Mouse (Mus musculus) C2C12 (cell line): ENCODE data around the gene Mterf4. TPM values are rescaled to one million over a fixed set of nuclear protein-coding genes. Genes with fewer than 3 reads are reported as not detected.
"Not testable (repeated sequence)": the region's sequence is repeated elsewhere in the genome, so short reads cannot be mapped to it uniquely, and the experiment has no call there.

Experiments
- H3K27me3 ChIP-seq: one replicate; pipeline ENCODE4 v1.6.1; 2011; ENCODE audit not compliant: control insufficient read depth, insufficient read depth, insufficient read length
- H3K36me3 ChIP-seq: one replicate; pipeline ENCODE4 v1.6.1; 2011; ENCODE audit not compliant: control insufficient read depth, insufficient read depth
- H3K4me3 ChIP-seq: one replicate; pipeline ENCODE4 v1.5.1; 2011; ENCODE audit warnings: mild to moderate bottlenecking, control low read depth; ENCODE audit not compliant: poor library complexity, insufficient read depth, severe bottlenecking
- H3K79me2 ChIP-seq: one replicate; pipeline ENCODE4 v1.6.1; 2011; ENCODE audit not compliant: control insufficient read depth, insufficient read depth
- H3K79me3 ChIP-seq: one replicate; pipeline ENCODE4 v1.6.1; 2011; ENCODE audit warnings: low read depth, control low read depth
- H3ac ChIP-seq: one replicate; pipeline ENCODE3; 2011; ENCODE audit warnings: low read depth; ENCODE audit not compliant: control insufficient read depth, insufficient read length
- CEBPB ChIP-seq: IDR thresholded peaks from one replicate; pipeline ENCODE4 v1.6.1; 2011; ENCODE audit warnings: low read depth, mild to moderate bottlenecking, control low read depth, moderate library complexity
- CTCF ChIP-seq: IDR thresholded peaks from one replicate; pipeline ENCODE4 v1.5.1; 2011; ENCODE audit not compliant: control insufficient read depth, insufficient read depth, insufficient read length
- FOSL1 ChIP-seq: IDR thresholded peaks from one replicate; pipeline ENCODE4 v1.8.0; 2011; ENCODE audit warnings: mild to moderate bottlenecking, low read length; ENCODE audit not compliant: poor library complexity, insufficient read depth, severe bottlenecking
- MAX ChIP-seq: IDR thresholded peaks from one replicate; pipeline ENCODE4 v1.6.1; 2011; ENCODE audit warnings: mild to moderate bottlenecking, control low read depth
- MYOD1 ChIP-seq: IDR thresholded peaks from one replicate; pipeline ENCODE4 v1.6.1; 2011; ENCODE audit warnings: low read depth; ENCODE audit not compliant: control insufficient read depth, insufficient read length
- MYOG ChIP-seq: IDR thresholded peaks from one replicate; pipeline ENCODE4 v1.6.1; 2011; ENCODE audit not compliant: control insufficient read depth, insufficient read length; ENCODE audit errors: extremely low read depth
- USF1 ChIP-seq: IDR thresholded peaks from one replicate; pipeline ENCODE4 v1.6.1; 2011; ENCODE audit warnings: low read depth, mild to moderate bottlenecking, control low read depth, moderate library complexity
- polyA plus RNA-seq: library from polyadenylated mRNA; unstranded; fragments of >200 nt; fragmentation: generic; extraction: Trizol; gene quantifications from one replicate; pipeline ENCODE4 v1.2.1, GENCODE M21; 2012; ENCODE audit warnings: missing spikeins

Gene Mterf4
- polyA plus RNA-seq, 1 experiment = 11.7 TPM

- TF ChIP-seq CTCF (no peak), MYOD1 (no peak), USF1 (no peak), CEBPB (no peak), FOSL1 (no peak), MYOG (no peak), MAX (peak; percentile 74)
- Histone ChIP-seq H3K79me2 (peaks cover 59% of the 10 kb centered on the region), H3K79me3 (peaks cover 18% of the 10 kb centered on the region), H3ac (peak within 1 kb of the TSS; percentile 80), H3K36me3 (peaks cover 11% of the 10 kb centered on the region), H3K27me3 (no peaks in the 10 kb centered on the region), H3K4me3 (peak within 1 kb of the TSS; percentile 94)
Observed at GRCm38 (mm10) chr1:93342648-93343503, 37.2 kb upstream of the Mterf4 start, which contains the start of the genes Ppp1r7 and Pask. Gene Ppp1r7 (plus strand): TSS chr1:93342854. Gene Pask (minus strand): TSS chr1:93343482.

- no peak overlapping the region for H3K4me3 ChIP-seq
- H3K79me3 ChIP-seq = no peaks in the 10 kb centered on the region
- no peak overlapping the region for H3ac ChIP-seq
- TF ChIP-seq MYOG (no peak), MAX (no peak), CTCF (no peak)
- H3K79me2 ChIP-seq = peaks cover 10% of the 10 kb centered on the region
- H3K27me3 ChIP-seq = no peaks in the 10 kb centered on the region
- peaks cover 21% of the 10 kb centered on the region for H3K36me3 ChIP-seq
Observed at GRCm38 (mm10) chr1:93334621-93335020, 28.9 kb upstream of the Mterf4 start.

GRCm38 (mm10) chr1:93326446-93326845 is 20.7 kb upstream of the Mterf4 start:
- Histone ChIP-seq H3K27me3 (no peaks in the 10 kb centered on the region), H3K36me3 (peaks cover 45% of the 10 kb centered on the region), H3K79me2 (no peaks in the 10 kb centered on the region), H3ac (no peak overlapping the region), H3K4me3 (no peak overlapping the region), H3K79me3 (no peaks in the 10 kb centered on the region)
- TF ChIP-seq MYOG (no peak), MYOD1 (no peak), USF1 (no peak), CTCF (no peak), FOSL1 (no peak), MAX (no peak), CEBPB (no peak)

DNA sequence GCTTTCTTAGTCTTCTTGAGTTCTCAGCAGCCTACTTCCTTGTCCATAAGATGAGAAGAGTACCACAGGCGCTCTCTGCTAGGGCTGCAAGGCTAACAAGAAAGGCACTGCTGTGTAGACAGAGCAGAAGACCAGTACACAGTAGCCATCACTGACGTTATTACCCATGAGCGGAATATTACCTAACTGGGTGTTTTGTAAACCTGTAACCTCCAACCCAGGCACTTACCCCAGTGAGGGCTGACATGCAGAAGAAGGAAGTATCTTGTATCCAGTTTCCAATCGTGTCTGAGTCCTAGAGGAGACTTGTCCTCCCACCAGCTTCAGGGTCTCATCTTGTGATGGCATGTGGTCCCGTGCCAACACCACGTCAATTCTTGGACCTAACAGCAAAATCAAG is 18.3 kb upstream of the Mterf4 start:
- H3ac ChIP-seq = no peak overlapping the region
- H3K4me3 ChIP-seq = no peak overlapping the region
- H3K36me3 ChIP-seq = peaks cover 30% of the 10 kb centered on the region
- H3K27me3 ChIP-seq = no peaks in the 10 kb centered on the region
- H3K79me3 ChIP-seq = no peaks in the 10 kb centered on the region
- TF ChIP-seq USF1 (no peak), CEBPB (no peak), MYOD1 (no peak), FOSL1 (no peak), MYOG (no peak), MAX (no peak), CTCF (no peak)
- no peaks in the 10 kb centered on the region for H3K79me2 ChIP-seq

GRCm38 (mm10) chr1:93300578-93300977 is 5.1 kb downstream of the Mterf4 start:
- H3K36me3 ChIP-seq = peaks cover 28% of the 10 kb centered on the region
- TF ChIP-seq USF1 (no peak), MYOD1 (no peak), CEBPB (no peak), CTCF (no peak), MYOG (no peak), MAX (no peak), FOSL1 (no peak)
- H3ac ChIP-seq = no peak overlapping the region
- H3K79me2 ChIP-seq = peaks cover 18% of the 10 kb centered on the region
- H3K79me3 ChIP-seq = peaks cover 7% of the 10 kb centered on the region
- no peaks in the 10 kb centered on the region for H3K27me3 ChIP-seq
- H3K4me3 ChIP-seq = no peak overlapping the region

DNA sequence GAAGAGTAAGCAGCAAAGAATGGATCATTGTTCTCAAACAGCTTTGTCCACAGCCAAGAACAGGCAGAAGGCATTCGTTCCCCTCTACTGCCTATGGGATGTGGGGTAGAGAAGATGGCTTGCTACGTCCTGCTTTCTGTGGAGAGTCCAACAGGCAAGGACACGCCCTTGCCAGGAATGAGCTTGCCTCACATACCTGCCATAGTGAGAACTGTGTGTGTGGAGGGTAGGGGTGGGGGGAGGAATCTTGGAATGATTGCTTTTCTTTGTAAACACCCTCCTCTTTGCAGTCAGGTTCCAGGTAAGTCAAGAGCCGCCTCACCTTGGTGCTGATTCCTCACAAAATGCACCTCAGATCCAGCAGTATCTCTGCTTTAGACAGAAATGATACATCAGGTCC is 5.9 kb downstream of the Mterf4 start:
- Histone ChIP-seq H3K4me3 (no peak overlapping the region), H3K27me3 (no peaks in the 10 kb centered on the region), H3K79me2 (peaks cover 10% of the 10 kb centered on the region), H3K36me3 (peaks cover 28% of the 10 kb centered on the region), H3K79me3 (peaks cover 6% of the 10 kb centered on the region), H3ac (no peak overlapping the region)
- no peak for TF ChIP-seq MAX
- no peak for TF ChIP-seq CTCF
- TF ChIP-seq MYOG = no peak
- TF ChIP-seq CEBPB = no peak
- no peak for TF ChIP-seq MYOD1
- no peak for TF ChIP-seq USF1
- no peak for TF ChIP-seq FOSL1

- H3K36me3 ChIP-seq, H3K79me3 ChIP-seq, H3K4me3 ChIP-seq, H3ac ChIP-seq, H3K79me2 ChIP-seq, H3K27me3 ChIP-seq: not testable (repeated sequence)
Observed at GRCm38 (mm10) chr1:93294491-93294890, 11.2 kb downstream of the Mterf4 start.
